Mouse (Mus musculus) urinary bladder, adult 18-20 months (tissue): ENCODE data around the gene Acox3.

Source experiments
- DNase-seq, 2 experiments: peaks; one replicate each; pipeline ENCODE4 v3.0.0; 2022; ENCODE audit warnings: low spot score in 2 of 2, mixed read lengths in 2 of 2

The Acox3 gene

DNA sequence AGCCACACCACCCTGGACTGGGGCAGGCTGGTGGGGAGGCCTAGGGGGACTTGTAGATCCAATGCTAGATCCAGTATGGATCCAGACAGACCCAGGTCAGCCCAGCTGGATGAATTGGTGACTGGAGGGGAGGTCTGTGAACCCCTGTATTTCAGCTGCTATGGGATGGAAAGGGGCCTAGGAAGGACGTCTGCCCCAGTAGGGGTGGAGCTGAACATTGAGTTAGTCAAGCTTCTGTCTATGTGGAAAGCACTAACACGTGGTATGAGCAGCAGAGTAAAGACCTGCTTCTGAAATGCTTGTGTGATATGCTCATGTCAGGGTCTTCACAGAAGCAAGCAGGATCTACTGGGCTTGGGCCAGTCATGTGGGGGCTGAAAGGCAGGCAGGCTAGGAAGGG, 65.4 kb downstream of the Acox3 start:
- DNase-seq: no peak

- DNase-seq: no peak
Measured at GRCm38 (mm10) chr5:35652319-35652718, 69.5 kb downstream of the Acox3 start.

DNA sequence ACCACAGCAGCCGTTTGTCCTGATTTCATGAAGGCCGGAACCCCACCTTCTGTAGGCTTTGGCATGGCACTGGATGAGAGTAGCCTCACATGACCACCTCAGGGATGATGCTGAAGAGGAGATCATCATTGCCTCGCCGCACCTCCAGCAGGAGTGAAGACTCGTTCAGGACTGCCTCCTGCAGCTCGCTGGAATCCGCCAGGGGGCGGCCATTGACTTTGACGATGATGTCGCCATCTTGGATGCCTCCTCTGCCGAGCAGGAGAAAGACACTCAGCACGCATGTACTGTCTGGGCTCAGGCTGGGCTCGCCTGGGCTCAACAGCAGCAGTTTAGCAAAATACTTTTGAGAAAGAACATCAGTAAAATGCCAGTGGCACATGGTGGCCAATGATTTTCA, 70.0 kb downstream of the Acox3 start:
- no peak for DNase-seq

GRCm38 (mm10) chr5:35653743-35654395, 71.0 kb downstream of the Acox3 start:
- DNase-seq: peak in 1 of 2 experiments; percentile 50

GRCm38 (mm10) chr5:35655753-35656485, 73.1 kb downstream of the Acox3 start:
- DNase-seq: no peak

GRCm38 (mm10) chr5:35659503-35659902, 76.7 kb downstream of the Acox3 start:
- no peak for DNase-seq

- no peak for DNase-seq
Measured at GRCm38 (mm10) chr5:35661210-35661609, 78.4 kb downstream of the Acox3 start.

DNA sequence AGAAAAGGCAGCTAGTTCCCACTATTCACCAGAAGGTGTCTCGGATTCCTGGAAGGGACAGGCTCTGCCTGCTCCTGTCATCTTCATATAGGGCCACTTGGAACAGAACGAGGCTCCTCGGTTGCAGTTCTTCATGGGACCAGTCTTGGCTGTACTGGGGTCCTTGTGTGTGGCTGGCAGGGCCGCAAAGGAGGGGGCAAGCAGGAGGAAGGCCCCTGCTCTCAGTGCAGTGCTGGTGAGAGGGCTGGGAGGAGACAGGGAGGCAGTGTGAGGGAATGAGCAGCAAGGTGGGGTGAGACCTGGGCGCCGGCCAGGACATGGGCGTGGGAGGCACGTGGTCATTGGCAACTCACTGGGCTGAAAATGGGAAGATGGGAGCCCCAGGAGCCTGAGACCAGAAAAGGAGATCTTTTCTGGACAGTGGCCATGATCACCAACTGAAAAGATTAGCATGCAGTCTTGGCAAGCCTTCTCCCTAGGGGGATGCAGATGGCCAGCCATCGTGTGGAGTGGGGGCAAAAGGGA, 79.2 kb downstream of the Acox3 start:
- DNase-seq: no peak
